Mouse (Mus musculus) heart, postnatal 0 days (tissue): ENCODE results near the gene Btg2. TPM values are rescaled to one million over a fixed set of nuclear protein-coding genes. Genes with fewer than 3 reads are reported as not detected.

Experiments
- ATAC-seq: fragments of 200-750 bp; cut with Nextera tagmentation; 2 replicates; pipeline ENCODE4 v1.8.0; 2017; ENCODE audit warnings: low read depth, moderate number of reproducible peaks, moderate library complexity; ENCODE audit not compliant: insufficient read depth
- DNase-seq: peaks from one replicate; pipeline ENCODE4 v3.0.0-alpha.2; 2016; ENCODE audit warnings: low spot score
- H3K27ac ChIP-seq: fragments of 300-500 bp; sonication (generic); 2 replicates; pipeline ENCODE4 v1.5.1; 2014; ENCODE audit warnings: low read depth, mild to moderate bottlenecking
- H3K27me3 ChIP-seq: fragments of 300-500 bp; sonication (generic); 2 replicates; pipeline ENCODE4 v1.6.1; 2014; ENCODE audit warnings: low read length, mixed read lengths; ENCODE audit not compliant: control insufficient read depth, insufficient read depth
- H3K36me3 ChIP-seq: fragments of 300-500 bp; sonication (generic); replicated peaks from 2 replicates; pipeline ENCODE4 v1.6.1; 2014; ENCODE audit warnings: low read length, mixed read lengths; ENCODE audit not compliant: control insufficient read depth, insufficient read depth
- H3K4me1 ChIP-seq: fragments of 300-500 bp; sonication (generic); 2 replicates; pipeline ENCODE4 v1.6.1; 2014; ENCODE audit warnings: antibody characterized with exemption; ENCODE audit not compliant: control insufficient read depth, insufficient read depth
- H3K4me2 ChIP-seq: fragments of 300-500 bp; sonication (generic); 2 replicates; pipeline ENCODE4 v1.6.1; 2014; ENCODE audit warnings: low read depth, mild to moderate bottlenecking, low read length, moderate library complexity
- H3K4me3 ChIP-seq: fragments of 300-500 bp; sonication (generic); 2 replicates; pipeline ENCODE4 v1.5.1; 2014; ENCODE audit warnings: low read depth, low read length
- H3K9ac ChIP-seq: fragments of 300-500 bp; sonication (generic); replicated peaks from 2 replicates; pipeline ENCODE4 v1.6.1; 2014; ENCODE audit warnings: low read depth, low read length, mixed read lengths
- H3K9me3 ChIP-seq: fragments of 300-500 bp; sonication (generic); replicated peaks from 2 replicates; pipeline ENCODE4 v1.6.1; 2016; ENCODE audit warnings: low read length; ENCODE audit not compliant: control insufficient read depth
- CTCF ChIP-seq: IDR thresholded peaks from 2 replicates; pipeline ENCODE4 v1.5.1; 2016; ENCODE audit warnings: antibody characterized with exemption, control low read depth, low read depth
- EP300 ChIP-seq: IDR thresholded peaks from 2 replicates; pipeline ENCODE4 v1.6.1; 2016; ENCODE audit warnings: antibody characterized with exemption, low read depth
- WGBS: fragments of 180-500 bp; shearing (Covaris S2); extraction: QIAGEN DNeasy Blood & Tissue Kit; methylation state at CpG from one replicate; pipeline ENCODE4 v1.1.7; 2014; 5-methylcytosine and 5-hydroxymethylcytosine counted together
- polyA plus RNA-seq: library from polyadenylated mRNA; unstranded; fragments of >200 nt; fragmentation: Nextera tagmentation; extraction: Ambion mirVana; gene quantifications from 2 replicates; pipeline ENCODE4 v1.2.1, GENCODE M21; 2015
- total RNA-seq: library from RNA; depleted of rRNA; stranded (reverse); fragments of >200 nt; gene quantifications from 2 replicates; pipeline ENCODE4 v1.2.3, GENCODE M21; 2014; ENCODE audit warnings: low replicate concordance

The Btg2 gene
- total and polyA plus RNA-seq, 2 experiments from 2014 or later: 33.7 to 52.9 TPM

GRCm38 (mm10) chr1:134106719-134107118, 27.8 kb upstream of the Btg2 start:
- H3K27me3 ChIP-seq: no peaks in the 10 kb centered on the region
- no peaks in the 10 kb centered on the region for H3K9me3 ChIP-seq
- peaks cover 11% of the 10 kb centered on the region for H3K4me1 ChIP-seq
- no peaks in the 10 kb centered on the region for H3K36me3 ChIP-seq
- WGBS: 3% methylated on average over 5 of the region's 5 CpGs
- H3K27ac ChIP-seq: no peak overlapping the region
- ATAC-seq (no peak), DNase-seq (peak; percentile 48)
- no peak overlapping the region for H3K4me3 ChIP-seq
- TF ChIP-seq CTCF: peak; percentile 85
- TF ChIP-seq EP300: no peak
- H3K9ac ChIP-seq: no peak overlapping the region
- no peak overlapping the region for H3K4me2 ChIP-seq

- H3K4me2 ChIP-seq: no peak overlapping the region
- no peaks in the 10 kb centered on the region for H3K36me3 ChIP-seq
- 56% methylated on average over 3 of the region's 3 CpGs for WGBS
- H3K4me3 ChIP-seq: no peak overlapping the region
- H3K27me3 ChIP-seq: no peaks in the 10 kb centered on the region
- no peak for TF ChIP-seq EP300
- no peak for TF ChIP-seq CTCF
- peaks cover 18% of the 10 kb centered on the region for H3K4me1 ChIP-seq
- no peak overlapping the region for H3K27ac ChIP-seq
- no peaks in the 10 kb centered on the region for H3K9me3 ChIP-seq
- no peak overlapping the region for H3K9ac ChIP-seq
- DNase-seq (no peak), ATAC-seq (no peak)
These were observed 27.0 kb upstream of the Btg2 start for GRCm38 (mm10) chr1:134105764-134106430.

GRCm38 (mm10) chr1:134105043-134105763, 26.3 kb upstream of the Btg2 start:
- WGBS: 78% methylated on average over 11 of the region's 11 CpGs
- DNase-seq (no peak), ATAC-seq (no peak)
- H3K4me3 ChIP-seq: no peak overlapping the region
- H3K4me1 ChIP-seq: peaks cover 25% of the 10 kb centered on the region
- H3K36me3 ChIP-seq: no peaks in the 10 kb centered on the region
- H3K27ac ChIP-seq: no peak overlapping the region; the same call in 1 of the 2 replicates
- no peak overlapping the region for H3K9ac ChIP-seq
- H3K27me3 ChIP-seq: no peaks in the 10 kb centered on the region
- no peaks in the 10 kb centered on the region for H3K9me3 ChIP-seq
- TF ChIP-seq EP300 (no peak), CTCF (no peak)
- H3K4me2 ChIP-seq: no peak overlapping the region

- no peak overlapping the region for H3K4me2 ChIP-seq
- no peak overlapping the region for H3K4me3 ChIP-seq
- ATAC-seq: peak; percentile 72
- H3K27me3 ChIP-seq: no peaks in the 10 kb centered on the region
- H3K9ac ChIP-seq: peak overlapping the region; percentile 5; the same call in 1 of the 2 replicates
- DNase-seq: peak; percentile 89
- peaks cover 33% of the 10 kb centered on the region for H3K4me1 ChIP-seq
- H3K9me3 ChIP-seq: no peaks in the 10 kb centered on the region
- no peaks in the 10 kb centered on the region for H3K36me3 ChIP-seq
- WGBS: 20% methylated on average over 5 of the region's 5 CpGs
- H3K27ac ChIP-seq: peak overlapping the region; percentile 95
- TF ChIP-seq EP300: peak; percentile 60
- no peak for TF ChIP-seq CTCF
These were observed 24.9 kb upstream of the Btg2 start for GRCm38 (mm10) chr1:134103861-134104260.

- WGBS: 83% methylated on average over 3 of the region's 3 CpGs
- H3K4me1 ChIP-seq: peaks cover 56% of the 10 kb centered on the region
- no peaks in the 10 kb centered on the region for H3K36me3 ChIP-seq
- H3K27ac ChIP-seq: no peak overlapping the region
- H3K9me3 ChIP-seq: no peaks in the 10 kb centered on the region
- no peak overlapping the region for H3K9ac ChIP-seq
- H3K27me3 ChIP-seq: no peaks in the 10 kb centered on the region
- no peak overlapping the region for H3K4me2 ChIP-seq
- no peak for TF ChIP-seq EP300
- no peak for TF ChIP-seq CTCF
- DNase-seq (no peak), ATAC-seq (no peak)
- no peak overlapping the region for H3K4me3 ChIP-seq
These were observed 22.7 kb upstream of the Btg2 start for GRCm38 (mm10) chr1:134101593-134101992.

GRCm38 (mm10) chr1:134100928-134101327, 22.0 kb upstream of the Btg2 start:
- 57% methylated on average over 4 of the region's 4 CpGs for WGBS
- Histone ChIP-seq H3K27ac (peak overlapping the region; percentile 99; the same call in 1 of the 2 replicates), H3K27me3 (no peaks in the 10 kb centered on the region), H3K4me3 (no peak overlapping the region), H3K4me1 (peaks cover 60% of the 10 kb centered on the region), H3K9me3 (no peaks in the 10 kb centered on the region), H3K4me2 (no peak overlapping the region), H3K9ac (no peak overlapping the region), H3K36me3 (no peaks in the 10 kb centered on the region)
- no peak for DNase-seq
- TF ChIP-seq CTCF (no peak), EP300 (no peak)
- ATAC-seq: no peak
